Mouse (Mus musculus): ENCODE data around the gene Pcmt1.
"Not testable (repeated sequence)": the region's sequence is repeated elsewhere in the genome, so short reads cannot be mapped to it uniquely, and the experiment has no call there.

DNA sequence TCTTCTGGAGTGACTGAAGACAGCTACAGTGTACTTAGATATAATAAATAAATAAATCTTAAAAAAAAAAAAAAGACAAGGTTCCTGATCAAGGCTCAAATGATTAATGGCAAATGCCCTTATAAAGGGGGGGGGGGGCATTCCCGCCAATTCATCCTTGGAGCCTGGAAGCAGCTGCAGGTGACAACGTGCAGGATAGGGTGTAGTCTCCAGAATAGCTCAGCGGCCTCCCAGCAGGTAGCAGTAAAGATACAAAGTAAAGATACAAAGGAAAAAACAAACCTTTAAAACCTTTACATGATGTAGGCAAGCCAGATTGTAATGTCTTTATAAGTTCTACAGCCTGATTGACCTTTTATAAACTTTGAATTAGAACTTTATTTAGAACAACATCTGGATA, 63.4 kb downstream of the Pcmt1 start:
- not testable (repeated sequence) for TF ChIP-seq CTCF (IDR thresholded peaks at IDR 0.05; ENCODE audit: low read depth, low read length); POLR2A (IDR thresholded peaks at IDR 0.05; ENCODE audit: borderline replicate concordance, low read depth, low read length)

All from bone marrow macrophage, adult 2 months (primary cell).